Mouse (Mus musculus) ovary, postnatal 10 days (tissue): Measurements from ENCODE around the gene Zfand2a.
A peak's percentile ranks its signal among the peaks of the same experiment; 100 is the strongest.

Experiments used
- DNase-seq: peaks from one replicate; pipeline ENCODE4 v3.0.0; 2022; ENCODE audit warnings: low spot score

Zfand2a gene

GRCm38 (mm10) chr5:139484185-139484814 lies at the start of gene Zfand2a:
TSS of gene Zfand2a (minus strand) at chr5:139484549.
- peak; percentile 98 for DNase-seq

GRCm38 (mm10) chr5:139528851-139529250 lies 44.5 kb upstream of the Zfand2a start:
- DNase-seq, result no peak

GRCm38 (mm10) chr5:139521987-139522386 lies 37.6 kb upstream of the Zfand2a start:
- DNase-seq, result no peak

GRCm38 (mm10) chr5:139520069-139520834 lies 35.9 kb upstream of the Zfand2a start:
- DNase-seq, result no peak

GRCm38 (mm10) chr5:139516281-139516680 lies 31.9 kb upstream of the Zfand2a start:
- no peak for DNase-seq

GRCm38 (mm10) chr5:139512201-139512600 lies 27.9 kb upstream of the Zfand2a start:
- DNase-seq, result no peak

- DNase-seq, result no peak
Observed at GRCm38 (mm10) chr5:139510682-139511366, 26.5 kb upstream of the Zfand2a start.

- no peak for DNase-seq
Observed at GRCm38 (mm10) chr5:139506207-139506606, 21.9 kb upstream of the Zfand2a start.

- DNase-seq, result peak; percentile 53
Observed at GRCm38 (mm10) chr5:139505073-139505606, 20.8 kb upstream of the Zfand2a start.

GRCm38 (mm10) chr5:139502281-139502680 lies 17.9 kb upstream of the Zfand2a start:
- no peak for DNase-seq

GRCm38 (mm10) chr5:139498791-139499190 lies 14.4 kb upstream of the Zfand2a start:
- no peak for DNase-seq

GRCm38 (mm10) chr5:139496939-139497338 lies 12.6 kb upstream of the Zfand2a start:
- no peak for DNase-seq

GRCm38 (mm10) chr5:139495019-139495669 lies 10.8 kb upstream of the Zfand2a start:
- DNase-seq, result no peak

GRCm38 (mm10) chr5:139493690-139494089 lies 9.3 kb upstream of the Zfand2a start:
- no peak for DNase-seq

- DNase-seq, result no peak
Observed at GRCm38 (mm10) chr5:139491348-139491747, 7.0 kb upstream of the Zfand2a start.

GRCm38 (mm10) chr5:139490131-139490530 lies 5.8 kb upstream of the Zfand2a start:
- DNase-seq, result no peak

GRCm38 (mm10) chr5:139483171-139483848 lies 1.0 kb downstream of the Zfand2a start:
- no peak for DNase-seq

GRCm38 (mm10) chr5:139480406-139480805 lies 3.9 kb downstream of the Zfand2a start:
- no peak for DNase-seq

GRCm38 (mm10) chr5:139479088-139479487 lies 5.3 kb downstream of the Zfand2a start:
- no peak for DNase-seq

- no peak for DNase-seq
Observed at GRCm38 (mm10) chr5:139474741-139475140, 9.6 kb downstream of the Zfand2a start.

GRCm38 (mm10) chr5:139467998-139468397 lies 16.4 kb downstream of the Zfand2a start:
- no peak for DNase-seq

GRCm38 (mm10) chr5:139466801-139467200 lies 17.5 kb downstream of the Zfand2a start:
- no peak for DNase-seq
